Mouse (Mus musculus): Measurements from ENCODE around the gene Acot1.

Acot1 gene

DNA sequence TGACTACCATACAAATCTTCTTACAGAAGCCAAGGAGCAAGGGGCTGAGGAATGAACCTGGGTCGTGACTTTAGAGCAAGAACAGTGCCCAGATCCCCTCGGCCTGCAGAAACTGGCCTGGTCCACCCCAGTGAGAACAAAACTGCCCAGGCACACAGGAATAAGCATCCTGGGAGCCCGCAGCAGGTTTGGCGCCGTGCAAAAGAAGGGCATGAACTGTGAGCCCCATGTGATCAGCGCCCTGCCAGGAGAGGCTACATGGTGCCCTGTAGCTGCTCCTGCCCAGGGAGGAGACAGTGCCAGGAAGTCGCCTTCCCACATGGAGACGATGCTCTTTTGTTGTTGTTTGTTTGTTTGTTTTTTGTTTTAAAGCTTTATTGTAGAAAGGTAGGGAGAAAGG, 55.3 kb downstream of the Acot1 start:
- no peak for DNase-seq

DNA sequence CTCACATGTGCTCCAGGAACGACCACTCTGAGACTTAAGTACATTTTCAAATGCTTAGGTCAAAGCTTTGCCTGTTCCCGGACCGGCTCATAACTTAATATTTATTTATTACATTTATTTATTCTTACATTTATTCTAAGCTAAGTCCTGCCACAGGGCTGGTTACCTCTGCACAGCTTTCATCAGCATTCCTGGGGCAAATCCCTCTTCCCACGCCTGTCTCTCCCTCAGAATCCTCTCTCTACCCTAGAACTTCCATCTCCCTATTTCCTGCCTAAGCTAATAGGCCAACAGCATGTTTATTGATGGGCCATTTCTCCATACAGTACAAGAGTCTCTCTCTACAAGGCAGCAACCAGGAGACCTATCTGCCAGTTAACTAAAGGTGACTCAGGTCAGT, 58.5 kb downstream of the Acot1 start:
- DNase-seq: no peak

Data from cerebellum, postnatal 14 days (tissue).